Mouse (Mus musculus) heart, adult 8-10 months (tissue): ENCODE results near the gene Txk. TPM values are rescaled to one million over a fixed set of nuclear protein-coding genes. Genes with fewer than 3 reads are reported as not detected.

Experiments used
- total RNA-seq, 4 experiments: library from RNA; stranded (reverse); gene quantifications; 2 replicates each; pipeline ENCODE4 v1.2.4; 2022

The Txk gene
- total RNA-seq, 4 experiments from 2014 or later: 0.06 to 0.08 TPM; not detected in 2

Other genes with a start within 250 kb of the Txk start
- gene Corin, start 248.3 kb downstream of the Txk start, total RNA-seq: 100 to 1,000 TPM; 126 to 177 (median 144) TPM
- gene Nfxl1, start 193.1 kb downstream of the Txk start, total RNA-seq: 1 to 10 TPM; 3.2 to 6.6 (median 4.4) TPM
- not detected for gene Zar1, start 171.5 kb downstream of the Txk start, total RNA-seq
- not detected for gene Gm5868, start 165.2 kb downstream of the Txk start, total RNA-seq
- gene Cnga1, start 108.5 kb downstream of the Txk start, total RNA-seq: not detected
- not detected for gene Nipal1, start 105.0 kb downstream of the Txk start, total RNA-seq
- gene Tec, start 115.7 kb upstream of the Txk start, total RNA-seq: 10 to 100 TPM; 13.2 to 14.5 (median 13.5) TPM
- 100 to 1,000 TPM; 140 to 190 (median 176) TPM for gene Slain2, start 161.5 kb upstream of the Txk start, total RNA-seq
- not detected for gene Gm10135, start 221.9 kb upstream of the Txk start, total RNA-seq